Mouse (Mus musculus): ENCODE data around the gene Gm11559.
"Not testable (repeated sequence)": the region's sequence is repeated elsewhere in the genome, so short reads cannot be mapped to it uniquely, and the experiment has no call there.

Gm11559 gene

DNA sequence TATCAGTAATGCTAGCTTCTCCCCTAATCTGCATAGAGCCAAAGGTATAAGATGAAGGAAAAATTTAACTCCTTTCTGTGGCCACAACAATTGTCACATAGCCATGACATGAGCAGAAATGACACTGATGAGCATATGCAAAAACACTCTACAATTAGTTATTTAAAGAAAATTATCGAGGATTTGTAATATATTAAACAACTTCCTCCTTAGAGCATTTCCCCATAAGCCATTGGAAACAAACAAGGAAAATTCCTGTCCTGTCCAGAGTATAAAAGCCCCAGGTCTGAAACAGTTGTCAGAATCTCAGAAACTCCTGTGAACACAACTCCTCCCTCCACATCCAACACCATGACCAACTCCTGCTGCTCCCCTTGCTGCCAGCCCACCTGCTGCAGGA lies at the start of gene Gm11559:
TSS of gene Gm11559 (plus strand) at position 301 of the 400 bp plus-strand sequence.
- not testable (repeated sequence) for DNase-seq (ENCODE audit: low spot score)

GRCm38 (mm10) chr11:99815566-99815965 lies 48.7 kb upstream of the Gm11559 start, which contains the start of gene Gm11564:
TSS of gene Gm11564 (minus strand) at chr11:99815666.
- DNase-seq (ENCODE audit: low spot score) = not testable (repeated sequence)

DNA sequence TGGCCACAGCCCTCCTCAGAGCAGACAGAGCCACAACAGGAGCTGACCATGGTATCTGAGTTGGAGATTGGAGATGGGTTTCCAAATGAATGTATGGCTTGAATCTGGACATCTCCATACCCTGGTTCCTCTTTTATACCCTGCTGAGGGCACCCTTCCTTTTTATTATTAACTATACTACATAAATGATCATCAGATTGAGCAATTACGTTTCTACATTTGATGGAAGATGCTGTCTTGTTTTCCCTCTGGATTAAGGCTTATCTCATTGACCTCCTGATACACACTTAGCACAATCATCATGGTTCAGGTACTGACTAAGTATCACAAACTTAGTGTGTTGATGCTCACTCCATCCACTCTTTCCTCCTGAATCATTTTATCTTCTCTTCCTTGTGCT lies 26.3 kb upstream of the Gm11559 start, which contains the start of gene 2300003K06Rik:
TSS of gene 2300003K06Rik (minus strand) at position 101 of the 400 bp plus-strand sequence.
- DNase-seq (ENCODE audit: low spot score) = no peak

GRCm38 (mm10) chr11:99842185-99842584 lies 22.1 kb upstream of the Gm11559 start:
- DNase-seq (ENCODE audit: low spot score) = no peak

DNA sequence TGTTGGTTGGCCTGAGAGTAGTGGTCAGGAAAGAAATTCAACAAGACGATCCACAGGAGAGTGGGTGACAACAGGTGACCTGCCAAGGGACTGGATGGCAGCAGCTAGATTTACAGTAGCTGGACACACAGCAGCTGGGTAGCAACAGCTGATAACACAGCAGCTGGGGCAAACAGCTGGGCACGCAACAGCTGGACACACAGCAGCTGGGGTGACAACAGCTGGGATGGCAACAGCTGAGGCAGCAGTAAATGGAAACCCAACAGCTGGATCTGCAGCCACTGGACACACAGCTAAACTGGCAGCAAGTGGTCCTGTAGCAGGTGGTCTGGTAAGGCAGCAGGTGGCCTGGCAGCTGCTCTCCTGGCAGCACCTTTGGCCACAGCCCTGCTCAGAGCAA lies 17.5 kb upstream of the Gm11559 start:
- no peak for DNase-seq (ENCODE audit: low spot score)

DNA sequence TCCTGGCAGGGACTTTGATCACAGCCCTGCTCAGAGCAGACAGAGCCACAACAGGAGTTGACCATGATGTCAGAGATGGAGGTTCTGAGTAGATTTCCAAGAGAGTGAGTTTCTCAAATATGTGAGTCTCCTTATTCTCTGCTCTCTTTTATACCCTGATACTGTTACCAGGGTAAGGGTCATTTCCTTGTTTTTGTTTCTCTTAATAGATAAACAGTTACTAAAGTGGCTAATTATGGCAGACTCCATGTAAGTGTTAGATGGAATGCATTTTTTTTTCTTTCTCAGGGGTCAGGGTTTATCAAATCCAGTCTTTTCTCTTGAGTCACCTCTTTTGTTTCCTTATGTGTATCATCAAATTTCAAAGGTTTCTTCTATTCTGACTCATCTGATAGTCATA lies 12.8 kb upstream of the Gm11559 start, which contains the start of gene Krtap4-16:
TSS of gene Krtap4-16 (minus strand) at position 101 of the 400 bp plus-strand sequence.
- no peak for DNase-seq (ENCODE audit: low spot score)

- no peak for DNase-seq (ENCODE audit: low spot score)
Measured at GRCm38 (mm10) chr11:99854121-99854520, 10.2 kb upstream of the Gm11559 start.

GRCm38 (mm10) chr11:99857617-99858016 lies 6.7 kb upstream of the Gm11559 start, which contains the start of gene Gm11568:
TSS of gene Gm11568 (plus strand) at chr11:99857917.
- no peak for DNase-seq (ENCODE audit: low spot score)

DNA sequence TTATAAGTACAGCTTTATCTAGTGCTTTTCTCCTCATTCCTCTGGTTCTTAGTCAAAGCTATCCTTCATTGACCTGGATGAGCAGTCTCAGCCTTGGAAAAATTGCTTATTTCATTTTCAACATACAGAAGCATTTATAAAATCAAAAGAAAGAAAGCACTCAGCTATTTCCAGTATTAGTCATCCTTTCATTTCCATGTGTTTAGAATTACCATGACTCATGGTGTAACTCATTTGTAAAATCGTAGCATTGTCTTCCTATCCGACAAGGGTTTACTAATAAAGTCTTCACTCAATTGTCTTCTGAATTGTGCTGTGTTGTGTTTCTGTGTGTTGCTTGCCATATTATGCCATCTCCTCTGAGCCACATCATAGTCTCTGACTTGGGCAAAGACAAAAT lies 5.5 kb upstream of the Gm11559 start:
- no peak for DNase-seq (ENCODE audit: low spot score)

DNA sequence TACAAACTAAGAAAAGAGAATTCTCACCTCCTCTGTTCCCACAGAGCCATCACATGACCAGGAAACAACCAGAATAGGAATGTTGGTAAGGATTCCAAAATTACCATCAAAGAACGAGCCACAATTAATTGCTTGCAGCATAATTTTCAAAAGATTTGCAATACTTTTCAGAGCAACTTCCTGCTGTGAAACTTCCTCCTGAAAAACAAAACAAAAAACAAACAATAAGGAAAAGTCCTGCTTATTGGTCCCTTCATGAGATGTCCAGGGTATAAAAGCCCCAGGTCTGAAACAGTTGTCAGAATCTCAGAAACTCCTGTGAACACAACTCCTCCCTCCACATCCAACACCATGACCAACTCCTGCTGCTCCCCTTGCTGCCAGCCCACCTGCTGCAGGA lies 8.8 kb downstream of the Gm11559 start, which contains the start of gene Krtap9-1:
TSS of gene Krtap9-1 (plus strand) at position 301 of the 400 bp plus-strand sequence.
- not testable (repeated sequence) for DNase-seq (ENCODE audit: low spot score)

DNA sequence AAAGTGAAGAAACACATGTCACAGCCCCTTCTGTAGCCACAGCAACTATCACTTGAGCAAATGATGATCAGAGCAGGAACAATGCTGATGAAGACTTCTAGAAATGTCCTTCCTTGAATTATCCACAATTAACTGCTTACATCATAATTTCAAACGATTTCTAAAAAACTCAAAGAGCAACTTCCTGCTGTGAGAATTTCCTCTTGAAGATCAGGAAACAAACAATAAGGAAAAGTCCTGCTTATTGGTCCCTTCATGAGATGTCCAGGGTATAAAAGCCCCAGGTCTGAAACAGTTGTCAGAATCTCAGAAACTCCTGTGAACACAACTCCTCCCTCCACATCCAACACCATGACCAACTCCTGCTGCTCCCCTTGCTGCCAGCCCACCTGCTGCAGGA lies 14.6 kb downstream of the Gm11559 start, which contains the start of gene Gm11567:
TSS of gene Gm11567 (plus strand) at position 301 of the 400 bp plus-strand sequence.
- DNase-seq (ENCODE audit: low spot score) = not testable (repeated sequence)

DNA sequence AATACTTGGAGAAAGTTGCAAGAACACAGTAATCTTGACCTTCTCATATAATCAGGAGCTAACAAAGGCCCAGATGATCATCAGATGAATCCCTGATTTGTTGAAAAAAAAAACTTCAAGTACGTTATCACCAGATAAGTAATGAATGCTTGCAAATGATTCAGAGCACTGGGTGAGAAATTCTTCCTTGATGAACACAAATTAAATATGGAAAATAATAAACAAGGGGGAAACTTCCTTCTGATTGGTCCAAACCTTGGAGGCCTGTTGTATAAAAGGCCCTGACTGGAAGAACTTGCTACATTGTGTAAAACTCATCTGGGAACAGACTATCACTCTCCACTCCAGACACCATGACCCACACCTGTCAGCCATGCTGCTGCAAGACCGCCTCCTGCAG lies 43.3 kb downstream of the Gm11559 start, which contains the start of gene Krtap31-1:
TSS of gene Krtap31-1 (plus strand) at position 301 of the 400 bp plus-strand sequence.
- DNase-seq (ENCODE audit: low spot score) = no peak

GRCm38 (mm10) chr11:99914451-99914850 lies 50.2 kb downstream of the Gm11559 start, which contains the start of gene Gm11565:
TSS of gene Gm11565 (plus strand) at chr11:99914751.
- no peak for DNase-seq (ENCODE audit: low spot score)
